Comparison of ENCODE assay signal across 10 mouse cellular contexts in genomic region chr7:74363440-74363839, GRCm38 (mm10).
DNase-seq lines count a peak whose midpoint lies in the region; ATAC-seq lines count a peak whose summit lies in the region.
"Had no signal": no experiment of that assay in that cellular context is flagged by ENCODE, and none has a peak within 500 bp of the region (broad histone marks: within the 10 kb centered on the region; RNA-seq: fewer than 3 reads in every experiment).

No protein-coding gene starts in this region.

- whole genome bisulfite sequencing in hindbrain, embryonic 14.5 days: 72% methylated on average over 2 of the region's 2 CpGs
- 73% methylated on average over 2 of the region's 2 CpGs for WGBS in hindbrain, embryonic 12.5 days

- ATAC-seq in hindbrain, embryonic 14.5 days (ENCODE audit: low FRiP score): no peak
- no peak for ATAC-seq in hindbrain, embryonic 12.5 days (ENCODE audit: low FRiP score)

- no peak overlapping the region for H3K4me2 ChIP-seq in hindbrain, embryonic 14.5 days (replicated peaks)
- no peak overlapping the region for H3K4me2 ChIP-seq in hindbrain, embryonic 12.5 days (replicated peaks)
- H3K4me2 ChIP-seq: limb, embryonic 15.5 days had no signal

- H3K4me3 ChIP-seq in hindbrain, embryonic 14.5 days (replicated peaks; ENCODE audit: low read length): no peak overlapping the region
- no peak overlapping the region for H3K4me3 ChIP-seq in hindbrain, embryonic 12.5 days
- H3K4me3 ChIP-seq: limb, embryonic 15.5 days; myocyte had no signal

- H3K9ac ChIP-seq in hindbrain, embryonic 14.5 days: no peak overlapping the region
- H3K9ac ChIP-seq in hindbrain, embryonic 12.5 days: no peak overlapping the region
- H3K9ac ChIP-seq: limb, embryonic 15.5 days had no signal

- no peak overlapping the region for H3K27ac ChIP-seq in hindbrain, embryonic 14.5 days
- no peak overlapping the region for H3K27ac ChIP-seq in hindbrain, embryonic 12.5 days
- H3K27ac ChIP-seq: limb, embryonic 15.5 days had no signal

- H3K27me3 ChIP-seq in hindbrain, embryonic 14.5 days (ENCODE audit: control insufficient read depth, insufficient read depth, low read length): no peaks in the 10 kb centered on the region
- H3K27me3 ChIP-seq in hindbrain, embryonic 12.5 days: no peaks in the 10 kb centered on the region
- H3K27me3 ChIP-seq: limb, embryonic 15.5 days had no signal

- no peaks in the 10 kb centered on the region for H3K9me3 ChIP-seq in hindbrain, embryonic 14.5 days (ENCODE audit: control insufficient read depth, low read length)
- no peaks in the 10 kb centered on the region for H3K9me3 ChIP-seq in hindbrain, embryonic 12.5 days (replicated peaks)
- H3K9me3 ChIP-seq: limb, embryonic 15.5 days had no signal

- no peaks in the 10 kb centered on the region for H3K36me3 ChIP-seq in hindbrain, embryonic 14.5 days (replicated peaks; ENCODE audit: control insufficient read depth, insufficient read depth)
- no peaks in the 10 kb centered on the region for H3K36me3 ChIP-seq in hindbrain, embryonic 12.5 days
- H3K36me3 ChIP-seq: limb, embryonic 15.5 days had no signal

- H3K4me1 ChIP-seq in hindbrain, embryonic 14.5 days (replicated peaks; ENCODE audit: control insufficient read depth, insufficient read depth, low read length): peaks cover 3% of the 10 kb centered on the region
- peaks cover 23% of the 10 kb centered on the region for H3K4me1 ChIP-seq in hindbrain, embryonic 12.5 days
- H3K4me1 ChIP-seq: limb, embryonic 15.5 days had no signal

- DNase-seq in hindbrain, embryonic 14.5 days (ENCODE audit: low spot score): peak; percentile 53
- DNase-seq in thymus, postnatal 25 days: peak; percentile 16
- no peak for DNase-seq in thymus, adult 18-20 months
- peak; percentile 34 for DNase-seq in embryo, embryonic 9.5 days (ENCODE audit: extremely low spot score)
- DNase-seq in urinary bladder, adult 2 months (ENCODE audit: low spot score): no peak
- no peak for DNase-seq in heart, adult 8-10 months (ENCODE audit: low spot score)
- no peak for DNase-seq in urinary bladder, postnatal 4 days (ENCODE audit: low spot score in 2 of 2)

Comparison
In these comparisons a context has a peak if more than half of its experiments do, and no peak if none do; other contexts are left out.
1. DNase-seq: peak in hindbrain, embryonic 14.5 days (single experiment), thymus, postnatal 25 days (single experiment) and embryo, embryonic 9.5 days (single experiment); none in thymus, adult 18-20 months (0 of 2), urinary bladder, adult 2 months (single experiment), heart, adult 8-10 months (single experiment) and urinary bladder, postnatal 4 days (0 of 2).